Mouse (Mus musculus) stomach, postnatal 0 days (tissue): ENCODE measurements at regions not wholly inside any gene's neighbourhood (a gene's known extent, or its start where the extent isn't known, plus 50 kb on each side); places are given as distances from the start of the nearest gene placed in this dataset.

Experiments used
- ATAC-seq: fragments of 200-750 bp; cut with Nextera tagmentation; 2 replicates; pipeline ENCODE4 v1.8.0; 2017; ENCODE audit not compliant: low FRiP score, low TSS enrichment
- DNase-seq: peaks from one replicate; pipeline ENCODE4 v3.0.0-alpha.2; 2016; ENCODE audit warnings: low spot score
- H3K27ac ChIP-seq: fragments of 300-500 bp; sonication (generic); replicated peaks from 2 replicates; pipeline ENCODE4 v1.5.1; 2014; ENCODE audit warnings: mild to moderate bottlenecking, control low read depth
- H3K27me3 ChIP-seq: fragments of 300-500 bp; sonication (generic); 2 replicates; pipeline ENCODE4 v1.6.1; 2014; ENCODE audit warnings: low read length; ENCODE audit not compliant: control insufficient read depth, insufficient read depth
- H3K36me3 ChIP-seq: fragments of 300-500 bp; sonication (generic); 2 replicates; pipeline ENCODE4 v1.6.1; 2014; ENCODE audit warnings: low read length, mixed read lengths; ENCODE audit not compliant: control insufficient read depth, insufficient read depth
- H3K4me1 ChIP-seq: fragments of 300-500 bp; sonication (generic); replicated peaks from 2 replicates; pipeline ENCODE4 v1.6.1; 2014; ENCODE audit warnings: antibody characterized with exemption; ENCODE audit not compliant: control insufficient read depth, insufficient read depth
- H3K4me2 ChIP-seq: fragments of 300-500 bp; sonication (generic); replicated peaks from 2 replicates; pipeline ENCODE4 v1.6.1; 2014; ENCODE audit warnings: low read depth, mild to moderate bottlenecking, control low read depth, moderate library complexity
- H3K4me3 ChIP-seq: fragments of 300-500 bp; sonication (generic); 2 replicates; pipeline ENCODE4 v1.5.1; 2014; ENCODE audit warnings: low read depth, low read length, control low read depth
- H3K9ac ChIP-seq: fragments of 300-500 bp; sonication (generic); 2 replicates; pipeline ENCODE4 v1.6.1; 2014; ENCODE audit warnings: mild to moderate bottlenecking, low read length, control low read depth, mixed read lengths
- H3K9me3 ChIP-seq: fragments of 300-500 bp; sonication (generic); 2 replicates; pipeline ENCODE4 v1.6.1; 2016; ENCODE audit warnings: low read length; ENCODE audit not compliant: control insufficient read depth
- CTCF ChIP-seq: IDR thresholded peaks from 2 replicates; pipeline ENCODE4 v1.5.1; 2016; ENCODE audit warnings: antibody characterized with exemption, low read depth, mild to moderate bottlenecking, moderate library complexity
- EP300 ChIP-seq: optimal IDR thresholded peaks from 2 replicates; pipeline ENCODE3; 2016; ENCODE audit warnings: antibody characterized with exemption
- whole genome bisulfite sequencing: fragments of 180-500 bp; shearing (Covaris S2); extraction: QIAGEN DNeasy Blood & Tissue Kit; methylation state at CpG from one replicate; pipeline ENCODE4 v1.1.7; 2014; 5-methylcytosine and 5-hydroxymethylcytosine counted together

- Histone ChIP-seq H3K4me3 (no peak overlapping the region), H3K9me3 (no peaks in the 10 kb centered on the region), H3K9ac (no peak overlapping the region), H3K4me2 (no peak overlapping the region), H3K4me1 (no peaks in the 10 kb centered on the region), H3K27ac (no peak overlapping the region), H3K27me3 (no peaks in the 10 kb centered on the region), H3K36me3 (no peaks in the 10 kb centered on the region)
- WGBS = 39% methylated on average over 7 of the region's 7 CpGs
- TF ChIP-seq CTCF (no peak), EP300 (no peak)
- DNase-seq = no peak
- ATAC-seq = no peak
Observed at GRCm38 (mm10) chr10:91713529-91713928, 532.4 kb upstream of the Tmpo start.

- Histone ChIP-seq H3K4me2 (no peak overlapping the region), H3K36me3 (no peaks in the 10 kb centered on the region), H3K4me1 (no peaks in the 10 kb centered on the region), H3K9me3 (no peaks in the 10 kb centered on the region), H3K4me3 (no peak overlapping the region), H3K9ac (no peak overlapping the region), H3K27ac (no peak overlapping the region), H3K27me3 (no peaks in the 10 kb centered on the region)
- no peak for ATAC-seq
- TF ChIP-seq CTCF (no peak), EP300 (no peak)
- no peak for DNase-seq
- 91% methylated on average over 3 of the region's 3 CpGs for WGBS
Observed at GRCm38 (mm10) chr10:91706816-91707215, 525.7 kb upstream of the Tmpo start.

GRCm38 (mm10) chr10:91704751-91705150 lies 523.6 kb upstream of the Tmpo start:
- TF ChIP-seq EP300 = no peak
- no peak for TF ChIP-seq CTCF
- no peak overlapping the region for H3K27ac ChIP-seq
- ATAC-seq (no peak), DNase-seq (no peak)
- no peak overlapping the region for H3K4me3 ChIP-seq
- H3K4me2 ChIP-seq = no peak overlapping the region
- no peaks in the 10 kb centered on the region for H3K4me1 ChIP-seq
- H3K36me3 ChIP-seq = no peaks in the 10 kb centered on the region
- 53% methylated on average over 3 of the region's 3 CpGs for WGBS
- H3K9ac ChIP-seq = no peak overlapping the region
- no peaks in the 10 kb centered on the region for H3K27me3 ChIP-seq
- H3K9me3 ChIP-seq = no peaks in the 10 kb centered on the region

- DNase-seq (no peak), ATAC-seq (no peak)
- H3K9me3 ChIP-seq = no peaks in the 10 kb centered on the region
- H3K9ac ChIP-seq = no peak overlapping the region
- H3K4me2 ChIP-seq = no peak overlapping the region
- TF ChIP-seq CTCF (no peak), EP300 (no peak)
- no peak overlapping the region for H3K4me3 ChIP-seq
- H3K27ac ChIP-seq = no peak overlapping the region
- H3K27me3 ChIP-seq = no peaks in the 10 kb centered on the region
- H3K4me1 ChIP-seq = no peaks in the 10 kb centered on the region
- WGBS = 64% methylated on average over 3 of the region's 3 CpGs
- no peaks in the 10 kb centered on the region for H3K36me3 ChIP-seq
Observed at GRCm38 (mm10) chr10:91701822-91702221, 520.7 kb upstream of the Tmpo start.

- no peak overlapping the region for H3K4me3 ChIP-seq
Observed at GRCm38 (mm10) chr10:91686082-91686618, 505.0 kb upstream of the Tmpo start.

GRCm38 (mm10) chr10:91685164-91686027 lies 504.3 kb upstream of the Tmpo start:
- no peak for ATAC-seq
- no peak for TF ChIP-seq EP300
- TF ChIP-seq CTCF = no peak
- H3K27me3 ChIP-seq = no peaks in the 10 kb centered on the region
- H3K27ac ChIP-seq = no peak overlapping the region
- no peak overlapping the region; the same call in 1 of the 2 replicates for H3K4me2 ChIP-seq
- no peak overlapping the region for H3K9ac ChIP-seq
- no peak overlapping the region for H3K4me3 ChIP-seq
- WGBS = 30% methylated on average over 8 of the region's 8 CpGs
- no peaks in the 10 kb centered on the region for H3K36me3 ChIP-seq
- H3K9me3 ChIP-seq = no peaks in the 10 kb centered on the region
- DNase-seq = no peak
- H3K4me1 ChIP-seq = no peaks in the 10 kb centered on the region

More at GRCm38 (mm10) chr10:91686082-91686618, 505.0 kb upstream of the Tmpo start:
- DNase-seq (no peak), ATAC-seq (no peak)
- no peaks in the 10 kb centered on the region for H3K27me3 ChIP-seq
- no peaks in the 10 kb centered on the region for H3K9me3 ChIP-seq
- H3K4me2 ChIP-seq = no peak overlapping the region
- no peak overlapping the region for H3K27ac ChIP-seq
- H3K9ac ChIP-seq = no peak overlapping the region
- no peaks in the 10 kb centered on the region for H3K4me1 ChIP-seq
- 68% methylated on average over 8 of the region's 8 CpGs for WGBS
- TF ChIP-seq CTCF (no peak), EP300 (no peak)
- no peaks in the 10 kb centered on the region for H3K36me3 ChIP-seq
